Mouse (Mus musculus) heart, embryonic 15.5 days (tissue): ENCODE results near the gene Arhgef2. TPM values are rescaled to one million over a fixed set of nuclear protein-coding genes. Genes with fewer than 3 reads are reported as not detected.

Source experiments
- ATAC-seq: fragments of 200-750 bp; cut with Nextera tagmentation; replicated peaks from 2 replicates; pipeline ENCODE4 v1.8.0; 2017; ENCODE audit warnings: low read depth, moderate TSS enrichment; ENCODE audit not compliant: insufficient number of reproducible peaks, insufficient read depth, low FRiP score
- H3K27ac ChIP-seq: fragments of 300-500 bp; sonication (generic); 2 replicates; pipeline ENCODE4 v1.5.1; 2015; ENCODE audit warnings: mild to moderate bottlenecking, inconsistent platforms
- H3K27me3 ChIP-seq: fragments of 300-500 bp; sonication (generic); 2 replicates; pipeline ENCODE4 v1.6.1; 2015; ENCODE audit warnings: inconsistent platforms
- H3K36me3 ChIP-seq: fragments of 300-500 bp; sonication (generic); 2 replicates; pipeline ENCODE4 v1.6.1; 2015; ENCODE audit warnings: mild to moderate bottlenecking, inconsistent platforms
- H3K4me1 ChIP-seq: fragments of 300-500 bp; sonication (generic); replicated peaks from 2 replicates; pipeline ENCODE4 v1.6.1; 2015; ENCODE audit warnings: inconsistent platforms
- H3K4me2 ChIP-seq: fragments of 300-500 bp; sonication (generic); 2 replicates; pipeline ENCODE4 v1.6.1; 2015; ENCODE audit warnings: inconsistent platforms, mild to moderate bottlenecking, moderate library complexity
- H3K4me3 ChIP-seq: fragments of 300-500 bp; sonication (generic); 2 replicates; pipeline ENCODE4 v1.5.1; 2015; ENCODE audit warnings: mild to moderate bottlenecking, inconsistent platforms
- H3K9ac ChIP-seq: fragments of 300-500 bp; sonication (generic); 2 replicates; pipeline ENCODE4 v1.6.1; 2015; ENCODE audit warnings: mild to moderate bottlenecking, inconsistent platforms
- H3K9me3 ChIP-seq: fragments of 300-500 bp; sonication (generic); replicated peaks from 2 replicates; pipeline ENCODE4 v1.6.1; 2016; ENCODE audit warnings: inconsistent platforms
- WGBS: fragments of 180-500 bp; shearing (Covaris S2); methylation state at CpG from one replicate; pipeline ENCODE4 v1.1.7; 2015; ENCODE audit warnings: mixed read lengths; 5-methylcytosine and 5-hydroxymethylcytosine counted together
- polyA plus RNA-seq: library from polyadenylated mRNA; unstranded; fragments of >200 nt; fragmentation: Nextera tagmentation; extraction: Ambion mirVana; gene quantifications from 2 replicates; pipeline ENCODE4 v1.2.1, GENCODE M21; 2015

Gene Arhgef2
- polyA plus RNA-seq, 1 experiment from 2014 or later: 72.8 TPM

- Histone ChIP-seq H3K9me3 (no peaks in the 10 kb centered on the region), H3K36me3 (peaks cover 26% of the 10 kb centered on the region), H3K27ac (peak overlapping the region; percentile 99), H3K4me1 (peaks cover 16% of the 10 kb centered on the region), H3K27me3 (no peaks in the 10 kb centered on the region), H3K4me3 (peak overlapping the region; percentile 96), H3K4me2 (peak overlapping the region; percentile 76), H3K9ac (peak overlapping the region; percentile 100)
- peak; percentile 67 for ATAC-seq
- WGBS: under 1% methylated on average over 45 of the region's 45 CpGs
These were observed 80.2 kb downstream of the Arhgef2 start for GRCm38 (mm10) chr3:88685958-88686451.

DNA sequence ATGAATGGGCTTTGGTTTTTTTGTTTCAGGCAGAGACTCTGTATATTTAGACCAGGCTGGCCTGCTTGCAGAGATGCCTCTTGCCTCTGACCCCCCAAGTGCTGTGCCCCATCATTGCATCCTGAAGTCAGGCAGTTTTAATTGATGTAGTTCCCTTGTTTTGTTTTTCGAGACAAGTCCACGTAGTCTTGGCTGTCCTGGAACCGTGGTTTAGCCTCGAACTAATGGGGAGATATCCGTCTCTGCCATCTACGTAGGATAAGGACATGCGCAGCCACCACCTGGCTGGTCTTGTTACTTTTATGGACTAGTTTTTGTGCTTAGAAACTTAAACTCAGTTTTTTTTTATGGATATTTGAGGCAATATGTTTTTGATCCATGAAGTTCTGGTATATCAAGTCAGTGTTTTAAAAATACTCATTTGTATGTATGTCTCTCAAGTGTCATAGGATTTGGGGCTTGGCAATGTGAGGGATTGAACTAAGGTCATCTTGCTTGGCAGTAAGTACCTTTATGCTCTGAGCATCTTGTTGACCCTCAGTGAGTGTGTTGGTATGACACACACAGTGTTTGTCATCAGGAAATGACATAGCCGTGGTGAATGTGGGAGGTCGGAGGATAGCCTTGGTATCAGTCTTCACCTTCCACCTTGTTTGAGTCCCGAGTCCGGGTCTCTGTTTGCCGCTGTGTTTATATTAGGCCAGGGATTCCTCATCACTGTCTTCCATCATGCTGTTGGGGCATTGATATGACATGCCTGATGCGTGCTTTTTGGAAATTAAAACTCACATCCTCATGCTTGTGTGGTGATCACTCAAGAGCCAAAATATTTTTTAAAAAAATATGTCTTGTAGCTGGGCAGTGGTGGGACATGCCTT is 81.2 kb downstream of the Arhgef2 start:
- peak overlapping the region; percentile 76 for H3K4me2 ChIP-seq

GRCm38 (mm10) chr3:88689079-88689478 is 83.3 kb downstream of the Arhgef2 start:
- no peak overlapping the region for H3K27ac ChIP-seq
- WGBS: 72% methylated on average over 5 of the region's 5 CpGs
- peaks cover 16% of the 10 kb centered on the region for H3K4me1 ChIP-seq
- no peak for ATAC-seq
- no peak overlapping the region for H3K4me2 ChIP-seq
- H3K9ac ChIP-seq: no peak overlapping the region
- H3K27me3 ChIP-seq: no peaks in the 10 kb centered on the region
- no peak overlapping the region for H3K4me3 ChIP-seq
- H3K36me3 ChIP-seq: peaks cover 53% of the 10 kb centered on the region
- no peaks in the 10 kb centered on the region for H3K9me3 ChIP-seq

More for the DNA sequence above, 81.2 kb downstream of the Arhgef2 start:
- H3K27me3 ChIP-seq: no peaks in the 10 kb centered on the region
- peaks cover 35% of the 10 kb centered on the region for H3K36me3 ChIP-seq
- H3K4me1 ChIP-seq: peaks cover 16% of the 10 kb centered on the region
- H3K9me3 ChIP-seq: no peaks in the 10 kb centered on the region
- peak overlapping the region; percentile 96 for H3K4me3 ChIP-seq
- ATAC-seq: no peak
- WGBS: 22% methylated on average over 13 of the region's 13 CpGs
- H3K9ac ChIP-seq: peak overlapping the region; percentile 100
- H3K27ac ChIP-seq: peak overlapping the region; percentile 99

GRCm38 (mm10) chr3:88695545-88695944 is 89.8 kb downstream of the Arhgef2 start:
- H3K4me2 ChIP-seq: no peak overlapping the region
- no peak overlapping the region for H3K9ac ChIP-seq
- no peak overlapping the region for H3K27ac ChIP-seq
- no peak for ATAC-seq
- H3K4me3 ChIP-seq: no peak overlapping the region
- H3K9me3 ChIP-seq: no peaks in the 10 kb centered on the region
- peaks cover 97% of the 10 kb centered on the region for H3K36me3 ChIP-seq
- H3K27me3 ChIP-seq: no peaks in the 10 kb centered on the region
- peaks cover 7% of the 10 kb centered on the region for H3K4me1 ChIP-seq

Other genes starting within 250 kb of the Arhgef2 start
- 3.9 and 5.1 TPM in 2 replicates for gene Paqr6, start 241.4 kb upstream of the Arhgef2 start, polyA plus RNA-seq
- not detected in 2 replicates for gene Bglap3, start 233.2 kb upstream of the Arhgef2 start, polyA plus RNA-seq
- gene Bglap2, start 227.3 kb upstream of the Arhgef2 start, polyA plus RNA-seq: not detected in 2 replicates
- gene Bglap, start 221.5 kb upstream of the Arhgef2 start, polyA plus RNA-seq: not detected in 2 replicates
- 83.6 and 96.3 TPM in 2 replicates for gene Pmf1, start 195.6 kb upstream of the Arhgef2 start, polyA plus RNA-seq
- gene Slc25a44, start 180.8 kb upstream of the Arhgef2 start, polyA plus RNA-seq: 11.8 and 14.1 TPM in 2 replicates
- 2.1 and 5.3 TPM in 2 replicates for gene Sema4a, start 144.8 kb upstream of the Arhgef2 start, polyA plus RNA-seq
- 110 and 131 TPM in 2 replicates for gene Lmna, start 96.0 kb upstream of the Arhgef2 start, polyA plus RNA-seq
- gene Mex3a, start 73.6 kb upstream of the Arhgef2 start, polyA plus RNA-seq: 6.5 and 8.0 TPM in 2 replicates
- 0.92 and 4.0 TPM in 2 replicates for gene Rab25, start 57.7 kb upstream of the Arhgef2 start, polyA plus RNA-seq
- gene Lamtor2, start 52.9 kb upstream of the Arhgef2 start, polyA plus RNA-seq: 119 and 144 TPM in 2 replicates
- 30.0 and 34.9 TPM in 2 replicates for gene Ubqln4, start 52.2 kb upstream of the Arhgef2 start, polyA plus RNA-seq
- 164 and 178 TPM in 2 replicates for gene Ssr2, start 30.1 kb upstream of the Arhgef2 start, polyA plus RNA-seq
- gene Rxfp4, start 47.2 kb downstream of the Arhgef2 start, polyA plus RNA-seq: not detected in 2 replicates
- gene Khdc4, start 79.8 kb downstream of the Arhgef2 start, polyA plus RNA-seq: 61.3 and 69.2 TPM in 2 replicates
- 49.9 and 55.5 TPM in 2 replicates for gene Rit1, start 110.9 kb downstream of the Arhgef2 start, polyA plus RNA-seq
- gene Syt11, start 169.2 kb downstream of the Arhgef2 start, polyA plus RNA-seq: 10.8 and 14.4 TPM in 2 replicates
- 6.0 and 7.4 TPM in 2 replicates for gene Gon4l, start 229.3 kb downstream of the Arhgef2 start, polyA plus RNA-seq